Mouse (Mus musculus): ENCODE results near the gene Lrwd1.
A peak's percentile ranks its signal among the peaks of the same experiment; 100 is the strongest.
"Not testable (repeated sequence)": the region's sequence is repeated elsewhere in the genome, so short reads cannot be mapped to it uniquely, and the experiment has no call there.

Gene Lrwd1

GRCm38 (mm10) chr5:136147704-136148103, 11.8 kb upstream of the Lrwd1 start:
- no peak for DNase-seq (ENCODE audit: low spot score)

GRCm38 (mm10) chr5:136146936-136147335, 11.1 kb upstream of the Lrwd1 start:
- peak; percentile 54 for DNase-seq (ENCODE audit: low spot score)

GRCm38 (mm10) chr5:136144606-136145430, 8.9 kb upstream of the Lrwd1 start:
- no peak for DNase-seq (ENCODE audit: low spot score)

DNA sequence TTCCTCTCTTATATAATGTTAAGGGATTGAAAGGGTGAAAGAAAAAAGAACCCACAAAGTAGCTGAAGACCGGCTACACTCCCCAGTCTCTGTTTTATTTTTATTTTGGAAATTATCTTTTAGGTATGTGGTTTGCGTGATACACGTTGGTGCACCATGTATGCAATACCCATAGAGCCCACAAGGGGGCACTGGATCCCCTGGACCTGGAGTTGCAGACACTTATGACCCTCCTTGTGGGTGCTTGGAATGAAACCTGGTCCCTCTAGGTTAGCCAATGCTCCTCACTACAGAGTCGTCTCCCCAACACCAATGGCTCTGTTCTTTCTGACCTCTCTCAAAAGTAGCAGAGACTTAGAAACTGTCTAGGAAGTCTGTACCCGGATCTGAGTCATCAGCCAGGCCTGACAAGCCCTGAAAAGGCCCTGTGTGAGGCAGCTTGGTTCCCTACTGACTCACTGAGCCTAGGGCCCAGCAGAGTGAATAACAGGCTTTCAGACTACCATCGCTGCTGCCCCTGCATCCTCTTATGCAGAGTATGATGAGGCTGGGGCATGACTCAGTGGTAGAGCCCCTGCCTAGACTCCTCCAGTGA, 7.4 kb upstream of the Lrwd1 start:
- no peak for DNase-seq (ENCODE audit: low spot score)

DNA sequence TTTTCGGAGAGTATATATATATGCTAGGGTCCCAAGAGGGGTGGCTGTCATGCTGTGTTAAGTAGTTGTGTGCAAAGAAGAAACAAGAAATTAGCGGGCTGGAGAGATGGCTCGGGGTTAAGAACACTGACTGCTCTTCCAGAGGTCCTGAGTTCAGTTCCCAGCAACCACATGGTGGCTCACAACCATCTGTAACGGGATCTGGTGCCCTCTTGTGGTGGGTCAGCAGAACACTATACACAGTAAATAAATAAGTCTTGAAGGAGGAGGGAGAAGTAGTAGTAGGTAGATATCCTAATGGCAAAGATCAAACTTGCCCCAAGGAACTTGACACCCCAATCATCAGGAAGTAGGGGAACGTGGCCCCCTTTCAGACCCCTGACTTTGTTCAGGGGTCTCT, 6.9 kb upstream of the Lrwd1 start:
- DNase-seq (ENCODE audit: low spot score), result no peak

- no peak for DNase-seq (ENCODE audit: low spot score)
These were observed 4.2 kb upstream of the Lrwd1 start for GRCm38 (mm10) chr5:136140057-136140482.

DNA sequence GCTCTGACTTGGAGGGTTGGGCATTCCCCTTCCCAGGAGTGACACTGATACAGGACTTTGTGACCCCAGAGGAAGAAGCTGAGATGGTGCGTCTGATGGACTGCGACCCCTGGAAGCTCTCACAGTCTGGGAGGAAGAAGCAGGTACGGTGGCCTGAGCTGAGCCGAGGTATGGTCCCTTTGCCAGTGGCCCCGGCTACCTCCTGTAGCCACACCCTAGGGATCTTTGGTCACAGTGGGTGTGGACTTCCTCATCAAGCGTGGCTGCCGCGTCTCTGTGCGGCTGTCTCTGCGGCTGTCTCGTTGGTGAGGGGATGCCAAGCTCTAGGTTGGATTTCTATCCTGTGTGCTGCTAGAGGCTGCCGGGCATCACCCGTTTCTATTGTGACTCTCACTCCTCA, 3.5 kb upstream of the Lrwd1 start:
- DNase-seq (ENCODE audit: low spot score), result no peak

- peak; percentile 42 for DNase-seq (ENCODE audit: low spot score)
These were observed 1.9 kb upstream of the Lrwd1 start for GRCm38 (mm10) chr5:136137658-136138274.

GRCm38 (mm10) chr5:136136292-136136990, 567 bp upstream of the Lrwd1 start:
- DNase-seq (ENCODE audit: low spot score), result no peak

DNA sequence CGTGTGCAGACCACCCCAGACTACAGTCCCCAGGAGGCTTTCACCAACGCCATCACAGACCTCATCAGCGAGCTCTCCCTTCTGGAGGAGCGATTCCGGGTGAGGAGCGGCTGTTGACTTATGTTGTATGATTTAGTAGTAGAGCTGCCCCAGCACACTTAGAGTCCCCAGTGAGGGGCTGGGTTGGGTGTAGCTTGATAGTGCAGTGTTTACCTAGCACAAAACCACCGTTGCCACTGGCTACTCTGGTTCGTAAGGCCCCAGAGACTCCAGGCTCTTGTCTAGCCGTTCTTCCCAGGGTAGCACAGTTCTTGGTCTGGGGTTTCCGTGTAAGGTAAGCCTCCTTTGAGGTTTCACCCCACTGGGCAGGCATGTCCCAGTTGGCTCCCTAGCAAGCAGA, 13.7 kb downstream of the Lrwd1 start:
- DNase-seq (ENCODE audit: low spot score), result no peak

DNA sequence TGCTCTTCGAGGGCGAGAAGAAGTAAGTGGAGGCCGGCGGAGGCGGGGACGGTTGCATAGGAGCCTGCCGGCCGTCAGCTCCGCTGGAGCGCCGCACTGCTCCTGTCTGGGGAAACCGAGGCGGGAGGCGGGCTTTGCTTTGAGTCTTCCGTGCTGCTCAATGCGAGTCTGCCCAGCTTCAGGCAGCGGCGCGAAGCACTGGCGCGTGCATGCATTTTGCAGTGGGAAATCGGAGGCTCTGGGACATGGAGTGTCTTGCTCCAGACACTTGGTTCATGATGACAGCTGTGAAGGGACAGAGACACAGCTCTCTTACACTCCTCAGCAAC, 19.1 kb downstream of the Lrwd1 start:
- DNase-seq (ENCODE audit: low spot score), result no peak

- DNase-seq (ENCODE audit: low spot score), result peak; percentile 96
These were observed 19.7 kb downstream of the Lrwd1 start, which contains the start of gene Polr2j for GRCm38 (mm10) chr5:136115891-136116783. Gene Polr2j (plus strand): TSS chr5:136116631.

GRCm38 (mm10) chr5:136113546-136113945, 22.3 kb downstream of the Lrwd1 start:
- DNase-seq (ENCODE audit: low spot score), result not testable (repeated sequence)

DNA sequence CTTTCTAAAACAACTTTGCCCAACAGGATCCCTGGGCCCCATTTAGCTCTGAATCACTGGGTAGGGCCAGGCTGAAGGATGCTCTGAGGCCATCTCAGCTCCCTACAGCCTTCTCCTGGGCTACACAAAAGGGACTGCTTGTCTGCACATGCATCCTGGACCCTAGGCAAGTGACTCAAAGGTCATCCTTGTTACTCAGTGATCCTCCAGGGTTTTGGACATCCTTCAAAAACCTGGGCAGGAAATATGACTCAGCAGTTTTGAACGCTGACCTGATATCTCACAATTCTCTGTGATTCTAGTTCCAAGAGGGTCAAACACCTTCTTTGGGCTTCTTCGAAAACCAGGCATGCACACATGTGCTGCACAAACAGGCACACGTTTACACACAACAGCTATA, 26.8 kb downstream of the Lrwd1 start:
- no peak for DNase-seq (ENCODE audit: low spot score)

DNA sequence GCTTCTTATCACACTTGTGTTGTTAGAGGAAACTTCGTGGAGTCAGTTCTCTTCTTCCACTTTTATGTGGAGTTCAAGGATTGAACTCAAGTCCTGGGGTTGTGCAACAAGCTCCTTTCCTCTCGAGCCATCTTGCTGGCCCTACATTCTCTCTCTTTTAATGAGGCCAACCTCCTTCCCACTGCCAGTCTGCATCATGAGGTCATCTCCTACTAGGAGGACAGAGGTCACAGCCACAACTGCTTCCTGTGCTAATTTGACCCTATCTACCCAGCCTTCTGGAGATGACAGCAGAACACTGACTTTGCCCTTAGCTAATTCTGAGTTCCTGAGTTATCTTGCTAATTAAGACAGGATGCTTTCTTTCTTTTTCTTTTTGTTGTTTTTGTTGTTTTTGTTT, 27.4 kb downstream of the Lrwd1 start:
- DNase-seq (ENCODE audit: low spot score), result no peak

- DNase-seq (ENCODE audit: low spot score), result no peak
These were observed 31.4 kb downstream of the Lrwd1 start for GRCm38 (mm10) chr5:136104511-136104910.

GRCm38 (mm10) chr5:136102099-136102820, 33.6 kb downstream of the Lrwd1 start:
- DNase-seq (ENCODE audit: low spot score), result peak; percentile 74

DNA sequence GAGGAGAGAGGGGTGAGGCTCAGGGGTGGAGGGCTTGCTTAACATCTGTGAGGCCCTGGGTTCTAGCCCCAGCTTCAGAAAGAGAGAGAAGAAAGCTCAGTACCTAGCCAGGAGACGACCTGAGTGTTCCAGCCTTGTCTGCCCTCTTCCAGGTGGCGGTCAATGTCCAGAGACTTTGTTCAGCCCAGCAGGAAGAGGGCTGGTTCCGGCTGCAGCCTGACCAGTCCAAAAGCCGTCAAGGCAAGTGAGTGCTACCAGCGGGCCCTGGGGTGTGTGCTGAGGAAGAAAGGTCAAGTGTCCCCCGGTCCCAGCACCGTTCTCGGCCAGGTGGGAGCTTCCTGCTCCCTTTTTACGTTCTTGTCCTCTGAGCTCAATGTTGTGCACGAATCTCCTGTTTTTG, 37.3 kb downstream of the Lrwd1 start:
- DNase-seq (ENCODE audit: low spot score), result no peak

- no peak for DNase-seq (ENCODE audit: low spot score)
These were observed 40.8 kb downstream of the Lrwd1 start for GRCm38 (mm10) chr5:136095089-136095488.

GRCm38 (mm10) chr5:136094249-136095010, 41.4 kb downstream of the Lrwd1 start:
- DNase-seq (ENCODE audit: low spot score), result no peak
